ENCODE assay signal across 9 mouse cellular contexts in the genomic region with DNA sequence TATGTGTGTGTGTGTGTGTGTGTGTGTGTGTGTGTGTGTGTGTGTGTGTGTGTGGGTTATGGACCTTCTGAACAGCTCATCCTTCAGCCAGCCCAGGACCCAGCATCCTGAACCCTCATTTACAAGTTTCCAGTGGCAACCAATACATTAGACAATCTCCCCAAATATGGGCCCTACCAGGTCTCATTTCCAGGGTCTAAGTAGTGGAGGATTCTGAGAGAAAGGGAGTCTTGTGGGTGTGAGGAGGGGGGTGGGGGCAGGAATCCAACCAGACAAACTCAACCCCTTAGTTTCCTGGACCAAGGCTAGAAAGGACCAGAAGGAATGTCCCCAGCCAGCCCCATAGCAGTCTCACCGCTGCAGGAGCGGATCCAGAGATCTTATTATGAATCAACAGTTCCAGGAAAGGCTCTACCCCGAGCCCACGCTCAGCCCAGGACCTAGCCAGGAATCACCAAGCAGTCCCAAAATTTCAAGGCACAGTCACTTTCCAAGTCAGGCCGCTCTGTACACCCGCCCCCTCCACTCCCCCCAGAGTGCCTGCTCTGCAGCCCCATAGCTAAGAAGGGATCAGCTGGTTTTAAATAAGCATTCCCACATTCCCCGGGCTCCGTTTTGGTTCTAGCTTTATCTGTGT. TPM values are rescaled to one million over a fixed set of nuclear protein-coding genes. Genes with fewer than 3 reads are reported as not detected.
DNase-seq lines count a peak whose midpoint lies in the region; ATAC-seq and TF ChIP-seq lines count a peak whose summit lies in the region.
"Had no signal": no experiment of that assay in that cellular context is flagged by ENCODE, and none has a peak within 500 bp of the region (broad histone marks: within the 10 kb centered on the region; RNA-seq: fewer than 3 reads in every experiment).

No protein-coding gene starts in this region.

- no peaks in the 10 kb centered on the region for H3K27me3 ChIP-seq in heart, adult 2 months (ENCODE audit: control insufficient read depth, insufficient read depth, low read length)
- no peaks in the 10 kb centered on the region for H3K27me3 ChIP-seq in heart, embryonic 15.5 days
- H3K27me3 ChIP-seq in liver, embryonic 16.5 days (ENCODE audit: control insufficient read depth, insufficient read depth, low read depth, low read length) = peaks cover 34% of the 10 kb centered on the region

- intact Hi-C loops in heart, adult 2 months (cut with DNase I) = no loop called here

- TF ChIP-seq EP300 in heart, adult 2 months (IDR thresholded peaks at IDR 0.05; ENCODE audit: insufficient read depth, low read depth, low read length) = no peak

- H3K79me2 ChIP-seq in heart, adult 2 months (replicated peaks; ENCODE audit: control insufficient read depth, insufficient read depth, low read length) = no peaks in the 10 kb centered on the region

- H3K36me3 ChIP-seq in heart, adult 2 months (ENCODE audit: control insufficient read depth, insufficient read depth, low read length) = no peaks in the 10 kb centered on the region
- no peaks in the 10 kb centered on the region for H3K36me3 ChIP-seq in heart, embryonic 15.5 days
- H3K36me3 ChIP-seq in liver, embryonic 16.5 days (ENCODE audit: control insufficient read depth, insufficient read depth) = no peaks in the 10 kb centered on the region
- H3K36me3 ChIP-seq: neural tube, embryonic 12.5 days had no signal

- no peak for TF ChIP-seq CTCF in heart, adult 2 months (IDR thresholded peaks at IDR 0.05)
- TF ChIP-seq CTCF in brain, embryonic 14.5 days (IDR thresholded peaks at IDR 0.05; ENCODE audit: borderline replicate concordance, extremely low read depth, insufficient read depth, insufficient read length) = no peak

- no peak overlapping the region; the same call in 1 of the 2 replicates for H3K4me2 ChIP-seq in heart, embryonic 15.5 days
- H3K4me2 ChIP-seq in liver, embryonic 16.5 days (ENCODE audit: low read depth, low read length) = no peak overlapping the region

- H3K9ac ChIP-seq in heart, adult 2 months (ENCODE audit: low read depth, low read length) = no peak overlapping the region
- H3K9ac ChIP-seq in heart, embryonic 15.5 days = no peak overlapping the region
- no peak overlapping the region for H3K9ac ChIP-seq in liver, embryonic 16.5 days (ENCODE audit: low read depth, low read length)

- no peak overlapping the region for H3K4me3 ChIP-seq in heart, adult 2 months
- no peak overlapping the region for H3K4me3 ChIP-seq in heart, embryonic 15.5 days
- no peak overlapping the region for H3K4me3 ChIP-seq in liver, embryonic 16.5 days (ENCODE audit: low read depth, low read length)
- H3K4me3 ChIP-seq: neural tube, embryonic 12.5 days had no signal

- DNase-seq in heart, adult 2 months = peak; percentile 38 to 45
- DNase-seq in heart, adult 8-10 months (ENCODE audit: low spot score) = no peak
- DNase-seq in brain, embryonic 14.5 days (ENCODE audit: low read depth) = peak; percentile 45
- DNase-seq in cerebellum, postnatal 36 days = no peak
- no peak for DNase-seq in c-Kit-positive CD71-positive TER-119-positive erythroid progenitor cells, embryonic 14.5 days (ENCODE audit: low spot score)

- peaks cover 20% of the 10 kb centered on the region for H3K4me1 ChIP-seq in heart, adult 2 months (ENCODE audit: control insufficient read depth, insufficient read depth, low read length)
- H3K4me1 ChIP-seq in heart, embryonic 15.5 days (replicated peaks) = peaks cover 67% of the 10 kb centered on the region
- H3K4me1 ChIP-seq in liver, embryonic 16.5 days (ENCODE audit: control insufficient read depth, low read depth, low read length) = no peaks in the 10 kb centered on the region; the same call in none of the 2 replicates

- no peak for TF ChIP-seq POLR2A in heart, adult 2 months (IDR thresholded peaks at IDR 0.05; ENCODE audit: insufficient read depth, low read depth, low read length)
- TF ChIP-seq POLR2A in brain, embryonic 14.5 days (IDR thresholded peaks at IDR 0.05; ENCODE audit: borderline replicate concordance, extremely low read depth, insufficient read depth, insufficient read length, poor library complexity, severe bottlenecking) = no peak

- ATAC-seq in heart, embryonic 15.5 days (replicated peaks; ENCODE audit: insufficient number of reproducible peaks, insufficient read depth, low FRiP score, low read depth) = peak; percentile 19; the same call in 1 of the 2 replicates
- ATAC-seq in liver, embryonic 16.5 days (ENCODE audit: low read depth) = no peak
- no peak for ATAC-seq in granulocyte monocyte progenitor cell, adult 5-6 weeks (replicated peaks; ENCODE audit: poor library complexity, severe bottlenecking)

- H3K9me3 ChIP-seq in heart, embryonic 15.5 days (replicated peaks) = no peaks in the 10 kb centered on the region
- H3K9me3 ChIP-seq in liver, embryonic 16.5 days (replicated peaks; ENCODE audit: control insufficient read depth, low read length) = no peaks in the 10 kb centered on the region
- H3K9me3 ChIP-seq: neural tube, embryonic 12.5 days had no signal

- peak overlapping the region; percentile 68 for H3K27ac ChIP-seq in heart, adult 2 months
- peak overlapping the region; percentile 96 for H3K27ac ChIP-seq in heart, embryonic 15.5 days
- 0 out of 2 replicates have a peak overlapping the region, but pooled peaks have one; percentile 14 for H3K27ac ChIP-seq in liver, embryonic 16.5 days (ENCODE audit: low read length)
- H3K27ac ChIP-seq: neural tube, embryonic 12.5 days had no signal

- 34% methylated on average over 8 of the region's 8 CpGs for WGBS in heart, adult 2 months
- WGBS in heart, embryonic 15.5 days = 26% methylated on average over 8 of the region's 8 CpGs
- WGBS in liver, embryonic 16.5 days (ENCODE audit: insufficient replicate concordance) = 56% methylated on average over 8 of the region's 8 CpGs

RNA-seq across cellular contexts. Expression of a gene that starts 30.1 kb away (rescaled TPM):
- total RNA-seq in heart, adult 2 months (2021) = 1 to 10 TPM; 4.9 to 5.5 TPM
- 5.3 and 5.5 TPM in 2 replicates for polyA plus RNA-seq in heart, adult 2 months (2012; rRNA removed)
- total RNA-seq in heart, adult 8-10 months (2022) = 1 to 10 TPM; 3.7 to 5.8 (median 4.7) TPM
- 8.6 and 9.6 TPM in 2 replicates for polyA plus RNA-seq in brain, embryonic 14.5 days (2012; rRNA removed)
- polyA plus RNA-seq in heart, embryonic 15.5 days (2015; fragmentation: Nextera tagmentation; extraction: Ambion mirVana) = 9.1 and 9.8 TPM in 2 replicates
- 5.5 and 6.0 TPM in 2 replicates for polyA plus RNA-seq in liver, embryonic 16.5 days (2015; fragmentation: Nextera tagmentation; extraction: Ambion mirVana)
- 19.0 and 20.2 TPM in 2 replicates for total RNA-seq in granulocyte monocyte progenitor cell, adult 5-6 weeks (2014; fragmentation: Nextera tagmentation)
- 12.8 and 15.7 TPM in 2 replicates for total RNA-seq in granulocyte monocyte progenitor cell, adult 5-6 weeks (2017)

RNA-seq across cellular contexts. Expression of a gene that starts 47.3 kb away (rescaled TPM):
- total RNA-seq in heart, adult 2 months (2021) = 100 to 1,000 TPM in 1 of 2 experiments, 10 to 100 TPM in 1; 82.2 to 108 TPM
- 85.6 and 114 TPM in 2 replicates for polyA plus RNA-seq in heart, adult 2 months (2012; rRNA removed)
- 100 to 1,000 TPM in 2 of 4 experiments, 10 to 100 TPM in 2; 84.6 to 110 (median 95.0) TPM for total RNA-seq in heart, adult 8-10 months (2022)
- 73.2 and 79.8 TPM in 2 replicates for polyA plus RNA-seq in brain, embryonic 14.5 days (2012; rRNA removed)
- polyA plus RNA-seq in heart, embryonic 15.5 days (2015; fragmentation: Nextera tagmentation; extraction: Ambion mirVana) = 35.0 and 47.8 TPM in 2 replicates
- polyA plus RNA-seq in liver, embryonic 16.5 days (2015; fragmentation: Nextera tagmentation; extraction: Ambion mirVana) = 11.1 and 12.2 TPM in 2 replicates
- total RNA-seq in granulocyte monocyte progenitor cell, adult 5-6 weeks (2014; fragmentation: Nextera tagmentation) = 53.4 and 62.9 TPM in 2 replicates
- total RNA-seq in granulocyte monocyte progenitor cell, adult 5-6 weeks (2017) = 21.2 and 21.5 TPM in 2 replicates

Comparison
In these comparisons a context has a peak if more than half of its experiments do, and no peak if none do; other contexts are left out.
1. DNase-seq: peak in heart, adult 2 months (2 of 2) and brain, embryonic 14.5 days (single experiment); none in heart, adult 8-10 months (single experiment), cerebellum, postnatal 36 days (0 of 2) and c-Kit-positive CD71-positive TER-119-positive erythroid progenitor cells, embryonic 14.5 days (single experiment).
2. H3K27ac ChIP-seq: peak in every context shown above with its lines; median percentile 96 in heart, embryonic 15.5 days; 68 in heart, adult 2 months; 14 in liver, embryonic 16.5 days.